ENCODE assay signal across 28 mouse cellular contexts in genomic region chr19:36525071-36525470, GRCm38 (mm10).
"Had no signal": no experiment of that assay in that cellular context is flagged by ENCODE, and none has a peak within 500 bp of the region (broad histone marks: within the 10 kb centered on the region; RNA-seq: fewer than 3 reads in every experiment).

No protein-coding gene starts in this region.

- DNase-seq: left cerebral cortex, postnatal 4 days; liver, embryonic 13.5 days; liver, postnatal 0 days; lung, adult 18-20 months; lung, adult 2 months; lung, embryonic 14.5 days; lung, postnatal 10 days; lung, postnatal 14 days; lung, postnatal 36 days; lung, postnatal 4 days; midbrain, embryonic 14.5 days had no signal

- H3K36me3 ChIP-seq: limb, embryonic 10.5 days; limb, embryonic 12.5 days; limb, embryonic 13.5 days; limb, embryonic 15.5 days; liver, embryonic 12.5 days; liver, embryonic 13.5 days; liver, embryonic 15.5 days; lung, embryonic 15.5 days; midbrain, embryonic 10.5 days; midbrain, embryonic 12.5 days; midbrain, embryonic 13.5 days; midbrain, embryonic 15.5 days; neural tube, embryonic 12.5 days had no signal

- H3K27me3 ChIP-seq: limb, embryonic 12.5 days; limb, embryonic 13.5 days; limb, embryonic 15.5 days; liver, embryonic 13.5 days; liver, embryonic 15.5 days; lung, embryonic 15.5 days; midbrain, embryonic 12.5 days; midbrain, embryonic 13.5 days; midbrain, embryonic 15.5 days; neural tube, embryonic 12.5 days had no signal

- H3K4me1 ChIP-seq: limb, embryonic 10.5 days; limb, embryonic 12.5 days; limb, embryonic 13.5 days; limb, embryonic 15.5 days; liver, embryonic 12.5 days; liver, embryonic 15.5 days; lung, embryonic 15.5 days; midbrain, embryonic 10.5 days; midbrain, embryonic 12.5 days; midbrain, embryonic 13.5 days; midbrain, embryonic 15.5 days; neural tube, embryonic 12.5 days had no signal

- H3K9ac ChIP-seq: limb, embryonic 12.5 days; limb, embryonic 13.5 days; limb, embryonic 15.5 days; liver, embryonic 12.5 days; liver, embryonic 13.5 days; liver, embryonic 14.5 days; liver, embryonic 15.5 days; liver, postnatal 0 days; lung, embryonic 14.5 days; lung, embryonic 15.5 days; midbrain, embryonic 12.5 days; midbrain, embryonic 13.5 days; midbrain, embryonic 15.5 days; neural tube, embryonic 12.5 days had no signal

- H3K4me3 ChIP-seq: left cerebral cortex, adult 2 months; limb, embryonic 10.5 days; limb, embryonic 12.5 days; limb, embryonic 13.5 days; limb, embryonic 15.5 days; liver, embryonic 12.5 days; liver, embryonic 13.5 days; liver, embryonic 15.5 days; lung, embryonic 15.5 days; megakaryocyte, embryonic 14.5 days; midbrain, embryonic 10.5 days; midbrain, embryonic 12.5 days; midbrain, embryonic 13.5 days; midbrain, embryonic 15.5 days; myocyte; neural tube, embryonic 12.5 days had no signal

- H3K27ac ChIP-seq: left cerebral cortex, adult 2 months; limb, embryonic 10.5 days; limb, embryonic 12.5 days; limb, embryonic 13.5 days; limb, embryonic 15.5 days; liver, embryonic 12.5 days; liver, embryonic 13.5 days; liver, embryonic 14.5 days; liver, embryonic 15.5 days; lung, embryonic 15.5 days; macrophage; midbrain, embryonic 10.5 days; midbrain, embryonic 12.5 days; midbrain, embryonic 13.5 days; midbrain, embryonic 15.5 days; neural tube, embryonic 12.5 days had no signal
